In the genomic region with DNA sequence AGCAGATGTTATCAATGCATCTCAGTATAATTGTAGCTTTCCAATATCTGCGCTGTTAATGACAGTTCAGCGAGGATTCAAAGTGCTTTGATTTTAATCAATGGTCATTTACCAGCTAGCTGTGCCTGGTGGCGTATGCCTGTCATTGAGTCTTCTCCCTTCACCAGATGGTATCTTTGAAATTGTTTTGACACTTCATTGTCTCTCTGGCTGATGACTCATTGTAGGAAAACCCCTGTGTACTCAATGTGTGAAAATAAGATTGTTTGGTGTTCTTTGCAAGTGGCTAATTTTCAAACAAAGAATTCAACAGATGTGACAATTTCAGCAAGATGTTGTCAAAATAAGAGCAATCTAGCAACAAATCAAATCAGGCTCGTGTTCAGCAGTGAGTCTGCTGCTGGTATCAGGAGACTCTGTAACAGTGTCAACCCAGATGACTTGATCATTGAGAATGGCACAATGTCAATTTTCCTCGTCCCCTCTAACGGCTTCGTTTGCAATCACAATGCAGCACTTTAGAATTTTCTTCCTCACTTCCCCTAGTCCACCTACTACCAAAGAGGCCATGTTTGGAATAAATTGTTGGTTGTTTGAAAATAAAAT, we compare ENCODE assay signal across 16 mouse cellular contexts.
"Had no signal": no experiment of that assay in that cellular context is flagged by ENCODE, and none has a peak within 500 bp of the region (broad histone marks: within the 10 kb centered on the region; RNA-seq: fewer than 3 reads in every experiment).

No protein-coding gene starts in this region.

- H3K4me3 ChIP-seq: layer of hippocampus, adult 2 months; limb, embryonic 10.5 days; liver, embryonic 15.5 days; midbrain, embryonic 10.5 days; myocyte; neural tube, embryonic 15.5 days had no signal

- H3K4me2 ChIP-seq: liver, embryonic 11.5 days; liver, embryonic 15.5 days; lung, embryonic 14.5 days; neural tube, embryonic 15.5 days had no signal

- H3K36me3 ChIP-seq: limb, embryonic 10.5 days; liver, embryonic 15.5 days; midbrain, embryonic 10.5 days; neural tube, embryonic 15.5 days had no signal

- DNase-seq: kidney, postnatal 10 days; kidney, postnatal 4 days; lung, embryonic 14.5 days; lung, postnatal 10 days; lung, postnatal 4 days; midbrain, embryonic 14.5 days; right cerebral cortex, adult 18-20 months; right cerebral cortex, postnatal 25 days; thymus, postnatal 36 days had no signal

- H3K9me3 ChIP-seq: limb, embryonic 10.5 days; liver, embryonic 15.5 days; midbrain, embryonic 10.5 days; neural tube, embryonic 15.5 days had no signal

- H3K27me3 ChIP-seq: liver, embryonic 15.5 days; neural tube, embryonic 15.5 days had no signal

- H3K27ac ChIP-seq: layer of hippocampus, adult 2 months; limb, embryonic 10.5 days; liver, embryonic 15.5 days; midbrain, embryonic 10.5 days; neural tube, embryonic 15.5 days had no signal

- H3K4me1 ChIP-seq: liver, embryonic 15.5 days; midbrain, embryonic 10.5 days; neural tube, embryonic 15.5 days had no signal

- H3K9ac ChIP-seq: liver, embryonic 15.5 days; lung, embryonic 14.5 days; neural tube, embryonic 15.5 days had no signal
